Mouse (Mus musculus) lung, postnatal 0 days (tissue): ENCODE data around the gene Blnk. TPM values are rescaled to one million over a fixed set of nuclear protein-coding genes. Genes with fewer than 3 reads are reported as not detected.

Experiments used
- ATAC-seq: fragments of 200-750 bp; cut with Nextera tagmentation; 2 replicates; pipeline ENCODE4 v1.8.0; 2017; ENCODE audit warnings: moderate library complexity
- DNase-seq: peaks from one replicate; pipeline ENCODE4 v3.0.0-alpha.2; 2016; ENCODE audit warnings: low spot score
- H3K27ac ChIP-seq: fragments of 300-500 bp; sonication (generic); 2 replicates; pipeline ENCODE4 v1.5.1; 2014; ENCODE audit warnings: antibody characterized with exemption, mild to moderate bottlenecking, low read length, mixed read lengths
- H3K27me3 ChIP-seq: fragments of 300-500 bp; sonication (generic); replicated peaks from 2 replicates; pipeline ENCODE4 v1.6.1; 2014; ENCODE audit warnings: low read length, mixed read lengths; ENCODE audit not compliant: insufficient read depth
- H3K36me3 ChIP-seq: fragments of 300-500 bp; sonication (generic); 2 replicates; pipeline ENCODE4 v1.6.1; 2014; ENCODE audit warnings: low read length, mixed read lengths; ENCODE audit not compliant: insufficient read depth
- H3K4me1 ChIP-seq: fragments of 300-500 bp; sonication (generic); 2 replicates; pipeline ENCODE4 v1.6.1; 2014; ENCODE audit warnings: antibody characterized with exemption, low read depth, low read length, mixed read lengths; ENCODE audit not compliant: insufficient read depth
- H3K4me2 ChIP-seq: fragments of 300-500 bp; sonication (generic); replicated peaks from 2 replicates; pipeline ENCODE4 v1.6.1; 2014; ENCODE audit warnings: low read depth, mild to moderate bottlenecking, low read length, moderate library complexity, mixed read lengths
- H3K4me3 ChIP-seq: fragments of 300-500 bp; sonication (generic); 2 replicates; pipeline ENCODE4 v1.5.1; 2014; ENCODE audit warnings: low read depth, low read length
- H3K9ac ChIP-seq: fragments of 300-500 bp; sonication (generic); replicated peaks from 2 replicates; pipeline ENCODE4 v1.6.1; 2014; ENCODE audit warnings: low read depth, mild to moderate bottlenecking
- H3K9me3 ChIP-seq: fragments of 300-500 bp; sonication (generic); 2 replicates; pipeline ENCODE4 v1.6.1; 2016; ENCODE audit warnings: low read length, mixed read lengths
- CTCF ChIP-seq: IDR thresholded peaks from 2 replicates; pipeline ENCODE4 v1.5.1; 2016; ENCODE audit warnings: antibody characterized with exemption, mild to moderate bottlenecking
- EP300 ChIP-seq: IDR thresholded peaks from 2 replicates; pipeline ENCODE4 v1.6.1; 2016; ENCODE audit warnings: antibody characterized with exemption, mild to moderate bottlenecking, control low read depth
- WGBS: fragments of 180-500 bp; shearing (Covaris S2); extraction: QIAGEN DNeasy Blood & Tissue Kit; methylation state at CpG from one replicate; pipeline ENCODE4 v1.1.7; 2014; 5-methylcytosine and 5-hydroxymethylcytosine counted together
- microRNA-seq: library from miRNA; unstranded; fragments of <30 nt; microRNA quantifications from one replicate; pipeline ENCODE4, GENCODE M21; 2016
- polyA plus RNA-seq: library from polyadenylated mRNA; unstranded; fragments of >200 nt; fragmentation: Nextera tagmentation; extraction: Ambion mirVana; gene quantifications from 2 replicates; pipeline ENCODE4 v1.2.1, GENCODE M21; 2015

The Blnk gene
- polyA plus RNA-seq, 1 experiment from 2014 or later, result 0.58 TPM

DNA sequence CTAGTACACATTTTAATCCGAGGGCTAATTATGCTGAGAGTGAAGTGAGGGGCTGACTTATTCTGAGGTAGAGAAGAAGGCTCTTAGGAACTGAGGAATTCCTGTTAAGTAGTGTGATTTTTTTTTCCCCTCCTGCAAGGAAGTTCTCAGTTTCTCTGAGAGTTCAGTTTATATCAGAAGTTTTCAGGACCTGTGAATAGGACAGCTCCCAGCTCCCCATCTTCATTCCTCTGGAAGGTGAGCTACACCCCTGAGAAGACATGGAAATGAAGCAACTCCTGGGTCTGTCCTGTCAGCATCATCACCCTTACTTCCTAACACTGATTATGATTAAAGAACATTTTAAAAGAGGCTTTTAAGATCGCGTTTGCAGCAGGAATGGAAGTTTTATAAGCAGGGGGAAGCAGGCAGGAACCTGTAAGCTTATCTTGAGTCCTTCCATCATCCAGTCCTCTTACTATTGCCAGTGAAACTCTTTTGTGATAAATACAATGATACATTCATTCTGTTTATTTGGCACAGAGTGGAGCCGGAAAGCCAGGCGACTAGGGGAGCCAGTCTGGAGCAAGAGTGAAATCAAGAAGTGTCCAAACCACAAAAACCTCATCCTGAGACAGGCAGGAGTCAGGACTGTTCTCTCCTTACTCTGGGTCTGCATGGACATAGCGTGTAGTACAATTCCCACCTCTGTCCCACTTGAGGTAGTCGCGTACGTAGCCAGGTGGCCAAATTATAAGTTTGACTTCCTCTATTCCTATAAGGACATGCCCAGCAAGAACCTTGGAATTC lies 62.6 kb downstream of the Blnk start:
- H3K4me3 ChIP-seq, result no peak overlapping the region
- H3K4me2 ChIP-seq, result no peak overlapping the region
- H3K9ac ChIP-seq, result no peak overlapping the region
- H3K27ac ChIP-seq, result no peak overlapping the region
- H3K36me3 ChIP-seq, result no peaks in the 10 kb centered on the region
- DNase-seq (no peak), ATAC-seq (no peak)
- TF ChIP-seq EP300 (no peak), CTCF (no peak)
- no peaks in the 10 kb centered on the region for H3K4me1 ChIP-seq
- WGBS, result 60% methylated on average over 9 of the region's 9 CpGs
- H3K9me3 ChIP-seq, result no peaks in the 10 kb centered on the region
- H3K27me3 ChIP-seq, result no peaks in the 10 kb centered on the region

DNA sequence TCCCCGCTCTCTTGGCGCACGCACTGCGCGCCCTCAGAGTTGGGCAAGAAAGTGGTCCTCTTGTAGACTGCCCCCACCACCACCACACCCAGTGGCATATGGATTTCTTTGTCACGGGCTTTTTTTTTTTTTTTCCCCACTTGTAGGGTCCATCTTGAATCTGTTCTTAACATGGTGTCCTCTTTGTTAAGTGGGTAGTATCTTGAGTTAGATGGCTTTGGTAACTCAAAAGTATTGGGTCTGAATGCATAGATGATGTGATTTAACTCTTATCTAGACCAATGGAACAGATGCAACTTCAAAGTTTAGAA lies 99.0 kb downstream of the Blnk start:
- TF ChIP-seq EP300 (no peak), CTCF (no peak)
- peak overlapping the region; percentile 72 for H3K4me2 ChIP-seq
- no peaks in the 10 kb centered on the region for H3K36me3 ChIP-seq
- peak overlapping the region; percentile 59 for H3K9ac ChIP-seq
- DNase-seq, result peak; percentile 24
- ATAC-seq, result no peak
- H3K4me3 ChIP-seq, result peak overlapping the region; percentile 83
- 0 out of 2 replicates have a peak, but pooled peaks cover 5% of the 10 kb centered on the region for H3K27me3 ChIP-seq
- 1% methylated on average over 6 of the region's 6 CpGs for WGBS
- H3K9me3 ChIP-seq, result 0 out of 2 replicates have a peak, but pooled peaks cover 7% of the 10 kb centered on the region
- peak overlapping the region; percentile 93; the same call in 1 of the 2 replicates for H3K27ac ChIP-seq
- H3K4me1 ChIP-seq, result peaks cover 4% of the 10 kb centered on the region

DNA sequence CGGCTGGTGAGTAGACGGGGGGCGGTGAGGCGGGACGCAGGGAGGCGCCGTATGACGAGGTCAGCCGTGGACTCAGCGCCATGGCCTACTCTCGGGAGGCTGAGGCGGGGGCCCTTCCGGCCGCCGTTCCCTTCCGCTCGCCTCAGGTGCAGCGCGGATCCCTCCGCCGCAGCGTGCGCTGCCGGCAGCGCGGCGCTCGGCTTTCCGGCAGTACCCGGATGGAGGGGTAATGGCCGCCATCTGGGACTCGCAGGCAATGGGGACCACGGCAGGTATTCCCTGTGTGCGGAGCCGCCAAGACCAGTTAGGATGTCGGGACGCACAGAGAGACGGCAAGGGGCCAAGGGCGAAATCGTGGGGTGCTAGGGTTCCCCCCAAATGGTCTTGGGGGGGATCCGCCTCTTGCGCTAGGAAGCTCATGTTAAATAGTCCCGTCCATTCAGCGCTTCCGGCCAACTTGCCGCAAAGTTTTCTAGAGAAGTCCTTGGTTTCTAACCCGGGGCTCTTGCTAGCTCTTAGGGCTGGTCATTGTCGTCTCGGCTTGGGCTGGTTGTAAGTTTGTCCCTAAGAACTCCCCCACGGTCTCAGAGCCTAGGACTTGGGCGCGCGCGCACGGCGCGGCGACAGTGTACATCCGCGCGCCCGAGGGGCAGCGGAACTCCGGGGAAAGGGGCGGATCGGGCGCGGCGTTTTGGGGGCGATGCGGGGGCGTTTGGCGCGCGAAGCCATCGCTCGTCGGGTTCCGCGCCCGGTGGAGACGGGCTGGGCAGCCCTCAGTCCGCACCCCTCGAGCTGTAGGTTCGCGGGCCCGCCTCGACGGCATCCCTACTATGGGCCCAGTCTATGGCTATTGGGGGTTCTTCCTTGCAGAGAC lies 99.6 kb downstream of the Blnk start, which contains the start of gene Zfp518a:
TSS of gene Zfp518a (plus strand) at position 187 of the 874 bp plus-strand sequence.
- H3K36me3 ChIP-seq, result no peaks in the 10 kb centered on the region
- peaks cover 4% of the 10 kb centered on the region for H3K4me1 ChIP-seq
- DNase-seq, result peak; percentile 95
- under 1% methylated on average over 89 of the region's 89 CpGs for WGBS
- 0 out of 2 replicates have a peak, but pooled peaks cover 7% of the 10 kb centered on the region for H3K9me3 ChIP-seq
- peak within 1 kb of the TSS; percentile 59 for H3K9ac ChIP-seq
- peak within 1 kb of the TSS; percentile 93 for H3K27ac ChIP-seq
- H3K27me3 ChIP-seq, result 0 out of 2 replicates have a peak, but pooled peaks cover 5% of the 10 kb centered on the region
- H3K4me3 ChIP-seq, result peak within 1 kb of the TSS; percentile 83
- peak within 1 kb of the TSS; percentile 72 for H3K4me2 ChIP-seq
- peak; percentile 97 for ATAC-seq
- no peak for TF ChIP-seq EP300
- TF ChIP-seq CTCF, result no peak

DNA sequence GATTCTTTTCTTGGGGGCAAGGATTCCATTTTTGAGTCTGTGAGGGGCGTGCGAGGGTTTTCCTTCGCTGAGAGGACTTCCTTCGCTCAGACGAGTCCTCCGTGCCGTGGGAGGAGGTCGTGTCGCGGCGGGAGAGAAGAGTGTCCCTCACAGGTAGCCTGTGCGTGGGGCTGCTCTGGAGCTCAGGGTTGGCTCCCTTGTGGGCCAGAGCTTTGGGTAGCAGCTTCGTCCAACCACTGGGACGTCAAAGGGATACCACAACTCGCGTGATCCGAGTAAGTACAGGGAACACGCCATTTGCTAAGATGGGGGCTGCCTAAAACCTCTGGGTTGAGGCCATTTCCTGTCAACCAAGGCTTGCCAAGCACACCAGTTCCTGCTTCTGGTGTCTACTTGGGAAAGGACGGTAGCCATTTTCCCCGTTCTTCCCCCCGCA lies 100.2 kb downstream of the Blnk start:
- WGBS, result 48% methylated on average over 21 of the region's 21 CpGs
- no peak for DNase-seq
- H3K27me3 ChIP-seq, result 0 out of 2 replicates have a peak, but pooled peaks cover 5% of the 10 kb centered on the region
- TF ChIP-seq CTCF (no peak; the same call in 1 of the 2 replicates), EP300 (no peak)
- H3K4me2 ChIP-seq, result peak overlapping the region; percentile 72
- H3K27ac ChIP-seq, result peak overlapping the region; percentile 93
- peaks cover 4% of the 10 kb centered on the region for H3K4me1 ChIP-seq
- peak overlapping the region; percentile 83 for H3K4me3 ChIP-seq
- 0 out of 2 replicates have a peak, but pooled peaks cover 7% of the 10 kb centered on the region for H3K9me3 ChIP-seq
- peak overlapping the region; percentile 59 for H3K9ac ChIP-seq
- ATAC-seq, result no peak
- no peaks in the 10 kb centered on the region for H3K36me3 ChIP-seq

DNA sequence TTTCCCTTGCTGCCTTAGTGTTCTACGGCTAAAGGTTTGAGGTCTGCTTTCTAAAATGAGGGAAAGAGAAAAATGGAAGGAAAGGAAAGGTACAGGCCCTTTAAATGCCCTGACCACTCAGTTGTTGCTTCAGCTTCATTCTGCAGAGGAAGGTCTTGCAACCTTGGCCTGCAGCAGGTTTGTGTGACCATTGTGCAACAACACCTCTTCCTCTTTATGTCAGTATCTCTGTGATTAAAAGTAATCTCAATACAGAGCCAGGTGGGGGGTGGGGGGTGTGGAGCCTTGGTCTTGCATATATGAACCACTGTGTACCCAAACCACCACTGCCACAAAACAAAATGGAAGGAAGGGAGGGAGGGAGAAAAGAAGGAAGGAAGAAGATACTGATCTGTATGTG lies 105.4 kb downstream of the Blnk start:
- TF ChIP-seq CTCF (no peak), EP300 (no peak)
- Histone ChIP-seq H3K4me3 (no peak overlapping the region), H3K27me3 (0 out of 2 replicates have a peak, but pooled peaks cover 5% of the 10 kb centered on the region), H3K9me3 (0 out of 2 replicates have a peak, but pooled peaks cover 6% of the 10 kb centered on the region), H3K36me3 (no peaks in the 10 kb centered on the region), H3K4me2 (no peak overlapping the region), H3K4me1 (no peaks in the 10 kb centered on the region), H3K9ac (no peak overlapping the region), H3K27ac (no peak overlapping the region)
- WGBS, result 78% methylated on average over 1 of the region's 1 CpGs
- ATAC-seq (no peak), DNase-seq (no peak)

DNA sequence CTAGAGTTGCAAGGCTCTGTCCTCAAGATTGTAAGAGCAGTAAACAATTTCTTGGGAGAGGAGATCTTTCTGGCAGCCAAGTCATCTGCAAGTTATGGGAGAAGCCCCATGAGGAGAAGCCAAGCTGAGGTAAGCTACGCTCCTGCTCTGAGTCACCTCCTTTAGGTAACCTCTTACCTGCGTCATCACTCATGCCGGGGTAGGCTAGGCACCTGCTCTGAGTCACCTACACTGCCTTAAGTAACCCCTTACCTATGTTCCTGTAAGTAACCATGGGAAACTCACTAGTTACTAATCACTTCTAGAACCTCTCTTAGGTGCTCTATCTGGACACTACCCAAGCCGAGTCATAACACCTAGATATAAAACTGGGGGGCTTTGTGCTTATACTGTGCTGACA lies 112.6 kb downstream of the Blnk start:
- 77% methylated on average over 4 of the region's 4 CpGs for WGBS

More for the DNA sequence above, 112.6 kb downstream of the Blnk start:
- peaks cover 15% of the 10 kb centered on the region; the same call in 1 of the 2 replicates for H3K27me3 ChIP-seq
- no peaks in the 10 kb centered on the region for H3K36me3 ChIP-seq
- no peaks in the 10 kb centered on the region for H3K9me3 ChIP-seq
- H3K27ac ChIP-seq, result no peak overlapping the region
- no peaks in the 10 kb centered on the region for H3K4me1 ChIP-seq
- peak; percentile 22 for DNase-seq
- TF ChIP-seq CTCF (no peak), EP300 (no peak)
- no peak overlapping the region for H3K4me3 ChIP-seq
- H3K4me2 ChIP-seq, result no peak overlapping the region
- H3K9ac ChIP-seq, result no peak overlapping the region
- ATAC-seq, result peak; percentile 56; the same call in 1 of the 2 replicates

Small RNA genes lying within 50 kb of the gene (microRNA-seq; reads per million reads assigned to microRNA genes)
- gene Mir8092, result not detected

Other genes starting within 250 kb of the Blnk start
- 0.21 and 0.33 TPM in 2 replicates for gene Cc2d2b, start 245.8 kb downstream of the Blnk start, polyA plus RNA-seq
- gene Ccnj, start 163.3 kb downstream of the Blnk start, polyA plus RNA-seq, result 12.7 and 14.8 TPM in 2 replicates
- 5.9 and 6.7 TPM in 2 replicates for gene Zfp518a, start 99.8 kb downstream of the Blnk start, polyA plus RNA-seq
- gene Dntt, start 34.7 kb upstream of the Blnk start, polyA plus RNA-seq, result not detected in 2 replicates
- gene Opalin, start 82.6 kb upstream of the Blnk start, polyA plus RNA-seq, result 0.08 TPM in 1 of 2 replicates, not detected in the other
- gene Tll2, start 212.3 kb upstream of the Blnk start, polyA plus RNA-seq, result not detected in 2 replicates